Mouse (Mus musculus): ENCODE data around the gene Spc25.

The Spc25 gene

GRCm38 (mm10) chr2:69205791-69206351, at the start of gene Spc25:
Gene Spc25 (minus strand): TSS chr2:69206194.
- DNase-seq = peak; percentile 83

GRCm38 (mm10) chr2:69248221-69248755, 42.3 kb upstream of the Spc25 start:
- no peak for DNase-seq

- no peak for DNase-seq
Observed at GRCm38 (mm10) chr2:69247081-69247480, 41.1 kb upstream of the Spc25 start.

DNA sequence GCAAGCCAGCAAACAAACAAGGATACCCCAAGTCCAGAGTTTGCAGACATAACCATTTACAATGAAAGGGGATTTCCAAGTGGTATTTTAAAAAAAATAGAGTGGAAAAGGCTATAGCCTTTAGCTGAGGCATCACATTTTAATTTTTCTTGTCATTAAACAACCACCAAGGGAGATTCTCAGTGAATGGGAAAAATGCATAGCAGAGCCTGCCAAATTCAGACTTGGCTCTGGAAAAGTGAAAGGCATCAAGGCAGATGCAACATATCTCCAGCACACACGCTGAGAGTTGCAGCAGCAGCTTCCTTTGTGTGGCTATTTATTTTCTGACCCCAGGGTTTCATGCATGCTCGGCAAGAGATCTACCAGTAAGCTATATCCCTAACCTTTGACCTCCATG, 38.9 kb upstream of the Spc25 start:
- DNase-seq = no peak

DNA sequence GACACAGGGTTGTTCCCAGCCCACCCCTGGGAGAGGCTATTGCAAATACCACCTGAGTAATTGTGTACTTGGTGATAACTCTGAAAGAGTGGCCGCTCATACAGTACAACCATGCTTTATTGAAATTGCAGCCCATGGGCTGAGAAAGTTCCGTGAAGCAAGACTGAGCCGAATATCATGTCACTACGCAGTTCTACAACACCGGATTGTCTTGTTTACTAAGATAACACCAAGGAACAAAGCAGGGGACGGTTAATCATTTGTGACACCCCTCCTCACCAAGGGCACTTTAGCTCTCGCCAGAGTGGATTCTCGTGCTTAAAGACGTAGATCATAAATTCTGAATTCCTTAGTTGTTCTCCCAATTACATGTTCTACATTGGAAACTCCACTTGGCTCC, 33.3 kb upstream of the Spc25 start:
- DNase-seq = no peak

DNA sequence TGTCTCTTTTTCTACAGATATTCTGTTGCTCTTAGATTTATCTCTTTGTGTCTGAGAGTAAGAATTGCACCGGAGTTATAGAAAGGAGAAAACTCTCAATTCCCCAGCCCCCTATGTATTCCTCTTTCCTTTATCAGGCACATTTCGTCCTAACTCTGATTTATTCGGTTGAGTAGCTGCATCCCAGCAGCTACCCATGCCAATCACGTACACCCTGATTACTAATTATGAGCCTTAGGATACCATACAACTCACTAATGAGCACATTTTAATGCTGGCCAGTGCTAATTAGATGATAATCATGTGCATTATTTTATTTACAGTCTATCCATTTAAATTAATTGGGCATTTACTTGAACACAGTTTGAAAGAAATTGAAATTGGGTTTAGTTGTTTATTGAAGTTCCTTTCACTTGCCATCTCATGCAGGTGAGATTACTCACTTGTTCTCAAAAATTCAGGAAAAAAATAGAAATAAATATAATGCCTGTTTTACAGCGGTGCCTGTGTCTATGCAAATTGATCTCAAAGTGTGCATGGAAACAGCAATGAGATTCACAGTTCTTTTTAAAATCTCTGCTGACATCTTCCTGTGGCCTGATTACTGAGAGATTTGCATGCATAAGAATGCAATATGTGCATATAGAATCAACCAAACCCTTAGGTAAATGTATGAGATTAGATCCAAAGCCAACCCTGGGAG, 29.1 kb upstream of the Spc25 start:
- DNase-seq = no peak

- DNase-seq = no peak
Observed at GRCm38 (mm10) chr2:69232101-69232500, 26.1 kb upstream of the Spc25 start.

GRCm38 (mm10) chr2:69230137-69230536, 24.1 kb upstream of the Spc25 start:
- DNase-seq = no peak

GRCm38 (mm10) chr2:69228635-69229034, 22.6 kb upstream of the Spc25 start:
- DNase-seq = no peak

GRCm38 (mm10) chr2:69226876-69227275, 20.9 kb upstream of the Spc25 start:
- no peak for DNase-seq

- no peak for DNase-seq
Observed at GRCm38 (mm10) chr2:69224724-69225123, 18.7 kb upstream of the Spc25 start.

- DNase-seq = no peak
Observed at GRCm38 (mm10) chr2:69222815-69223214, 16.8 kb upstream of the Spc25 start.

DNA sequence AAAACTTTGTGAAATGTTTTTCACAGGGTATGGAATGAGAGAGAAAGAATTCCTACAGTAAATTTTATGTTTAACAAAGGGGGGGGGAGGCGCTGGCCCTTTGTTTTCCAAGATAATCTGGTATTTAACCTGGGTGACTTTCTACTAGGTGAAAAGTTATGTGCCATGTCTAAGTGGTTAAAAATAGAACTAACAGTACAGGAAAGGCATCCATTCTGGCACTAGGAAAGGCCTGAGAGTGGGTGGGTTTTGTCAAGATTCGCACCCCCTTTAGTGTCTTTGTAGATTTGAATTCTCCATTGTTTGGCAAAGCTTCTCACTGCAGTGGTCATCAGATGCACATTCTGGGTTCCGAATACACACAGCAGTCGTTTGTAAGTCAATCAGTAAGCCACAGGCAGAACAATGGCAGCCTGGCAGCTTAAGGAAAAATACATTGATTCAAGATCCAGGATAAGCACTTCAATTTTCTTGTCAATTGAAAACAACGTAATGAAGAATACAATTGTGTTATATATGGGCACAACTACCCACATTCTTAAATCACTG, 15.9 kb upstream of the Spc25 start:
- DNase-seq = no peak

- DNase-seq = no peak
Observed at GRCm38 (mm10) chr2:69215242-69215641, 9.2 kb upstream of the Spc25 start.

DNA sequence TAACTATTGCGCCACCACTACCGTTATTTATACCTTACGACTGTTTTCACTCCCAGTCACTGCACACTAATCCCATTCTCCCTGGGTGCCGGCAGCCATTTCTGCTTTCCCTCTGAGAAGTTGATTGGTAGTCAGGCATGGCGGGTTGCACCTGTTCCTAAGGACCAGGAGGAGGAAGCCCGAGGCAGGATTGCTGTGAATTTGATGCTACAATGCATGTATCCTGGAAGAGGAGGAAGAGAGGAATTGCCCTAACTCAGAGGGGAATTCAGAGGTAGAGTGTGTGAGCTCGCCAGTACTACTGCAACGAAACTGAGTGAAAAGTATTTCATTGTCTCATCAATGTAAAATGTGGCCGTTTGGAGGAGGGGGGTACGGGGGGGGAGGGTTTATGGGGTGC, 6.7 kb upstream of the Spc25 start:
- DNase-seq = no peak

DNA sequence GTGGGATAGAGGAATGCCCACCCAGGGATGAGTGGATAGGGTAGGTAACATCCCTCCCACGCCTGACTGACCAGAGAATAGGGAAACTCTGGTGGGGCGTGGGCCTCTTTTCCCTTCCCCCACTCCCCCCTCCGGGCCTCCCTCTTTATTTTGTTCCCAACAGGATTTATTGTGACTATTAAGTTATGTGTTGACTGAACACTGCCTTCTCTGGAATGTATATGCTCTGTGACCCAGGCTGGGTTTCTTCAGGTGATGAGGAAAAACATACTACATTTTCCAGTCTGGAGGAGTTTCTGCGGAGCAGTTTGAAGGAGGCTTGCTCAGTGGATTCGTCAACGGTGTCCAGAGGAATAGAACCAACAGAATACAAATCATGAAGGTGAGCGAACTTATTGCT, 4.8 kb upstream of the Spc25 start, which contains the start of gene G6pc2:
TSS of gene G6pc2 (plus strand) at position 301 of the 400 bp plus-strand sequence.
- DNase-seq = no peak

GRCm38 (mm10) chr2:69209684-69210083, 3.7 kb upstream of the Spc25 start:
- no peak for DNase-seq

- DNase-seq = no peak
Observed at GRCm38 (mm10) chr2:69206523-69206922, 529 bp upstream of the Spc25 start.

GRCm38 (mm10) chr2:69205185-69205584, 809 bp downstream of the Spc25 start:
- no peak for DNase-seq

GRCm38 (mm10) chr2:69193555-69193954, 12.4 kb downstream of the Spc25 start:
- DNase-seq = no peak

- no peak for DNase-seq
Observed at GRCm38 (mm10) chr2:69191059-69191458, 14.9 kb downstream of the Spc25 start.

- DNase-seq = no peak
Observed at GRCm38 (mm10) chr2:69189222-69189621, 16.8 kb downstream of the Spc25 start.

DNA sequence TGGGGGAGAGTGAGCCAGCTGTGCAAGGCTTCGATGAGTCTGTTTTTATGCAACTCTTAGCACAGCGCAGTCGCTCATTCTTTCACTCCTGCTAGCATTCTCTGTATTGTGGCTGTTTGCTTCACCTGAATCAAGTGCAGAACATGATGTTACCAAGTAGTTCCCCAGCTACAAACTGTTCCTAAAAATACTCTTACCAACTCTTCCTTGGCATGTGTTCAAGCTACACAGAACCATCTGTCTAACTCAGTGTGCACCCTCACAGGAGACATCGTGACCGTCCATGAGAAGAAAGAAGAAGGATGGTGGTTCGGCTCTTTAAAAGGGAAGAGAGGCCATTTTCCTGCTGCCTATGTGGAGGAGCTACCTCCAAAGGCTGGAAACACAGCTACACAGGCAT, 17.3 kb downstream of the Spc25 start:
- DNase-seq = no peak

GRCm38 (mm10) chr2:69187990-69188389, 18.0 kb downstream of the Spc25 start:
- no peak for DNase-seq
